8 mouse cellular contexts compared by ENCODE assay signal in the genomic region with DNA sequence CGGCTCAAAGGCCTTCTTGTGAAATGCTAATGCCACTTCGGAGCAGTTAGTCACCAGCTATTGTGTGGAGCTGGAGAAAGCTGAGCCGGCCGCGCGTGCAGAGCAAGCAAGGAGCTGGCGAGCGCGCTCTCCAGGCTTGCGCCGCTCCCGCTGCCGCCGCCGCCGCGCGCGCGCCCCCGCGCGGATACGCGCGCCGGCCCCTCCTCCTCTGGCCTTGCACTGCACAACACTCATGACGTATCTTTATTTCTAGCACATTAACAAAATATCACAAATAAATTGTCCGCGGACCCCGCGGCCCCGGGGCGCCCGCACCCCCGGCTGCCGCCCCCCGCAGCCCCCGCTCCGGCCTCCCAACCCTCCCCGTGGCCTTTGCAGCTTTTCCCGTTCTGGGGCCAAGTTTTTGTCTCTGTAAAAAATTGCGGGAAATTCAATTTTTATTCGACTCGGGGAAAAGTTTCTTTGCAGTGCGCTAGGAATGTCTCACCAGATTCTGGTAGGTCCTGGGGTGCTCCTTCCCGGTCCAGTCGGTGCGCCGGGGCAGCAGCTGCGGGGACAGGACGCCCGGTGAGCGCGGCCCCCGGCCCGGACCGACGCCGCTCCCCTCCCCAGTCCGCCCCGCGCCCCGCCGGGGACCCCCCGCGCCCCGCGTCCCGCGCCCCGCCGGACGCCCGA. TPM values are rescaled to one million over a fixed set of nuclear protein-coding genes. Genes with fewer than 3 reads are reported as not detected.
A peak's percentile ranks its signal among the peaks of the same experiment; 100 is the strongest.
DNase-seq lines count a peak whose midpoint lies in the region; ATAC-seq and TF ChIP-seq lines count a peak whose summit lies in the region.

No protein-coding gene starts in this region.

- no peaks in the 10 kb centered on the region for H3K27me3 ChIP-seq in embryonic facial prominence, embryonic 15.5 days
- no peaks in the 10 kb centered on the region for H3K27me3 ChIP-seq in kidney, embryonic 14.5 days (ENCODE audit: control insufficient read depth, insufficient read depth, low read length)
- H3K27me3 ChIP-seq in limb, embryonic 15.5 days, result no peaks in the 10 kb centered on the region
- H3K27me3 ChIP-seq in midbrain, postnatal 0 days (ENCODE audit: insufficient read depth, low read length), result no peaks in the 10 kb centered on the region

- peak; percentile 87 for ATAC-seq in embryonic facial prominence, embryonic 15.5 days (ENCODE audit: insufficient number of reproducible peaks, low FRiP score, low TSS enrichment, low read depth)
- peak; percentile 86 for ATAC-seq in kidney, embryonic 14.5 days (ENCODE audit: low FRiP score, low TSS enrichment)
- peak; percentile 79 for ATAC-seq in limb, embryonic 15.5 days (ENCODE audit: insufficient number of reproducible peaks, low FRiP score, low TSS enrichment, low read depth)
- ATAC-seq in midbrain, postnatal 0 days (ENCODE audit: low FRiP score), result peak; percentile 86

- no peak for TF ChIP-seq CTCF in bone marrow macrophage, adult 2 months (IDR thresholded peaks at IDR 0.05; ENCODE audit: low read depth, low read length)
- no peak for TF ChIP-seq CTCF in midbrain, postnatal 0 days (IDR thresholded peaks at IDR 0.05)

- H3K4me2 ChIP-seq in embryonic facial prominence, embryonic 15.5 days (replicated peaks), result peak overlapping the region; percentile 56
- H3K4me2 ChIP-seq in kidney, embryonic 14.5 days (replicated peaks; ENCODE audit: low read depth, low read length), result peak overlapping the region; percentile 81
- H3K4me2 ChIP-seq in limb, embryonic 15.5 days, result peak overlapping the region; percentile 56
- peak overlapping the region; percentile 82 for H3K4me2 ChIP-seq in midbrain, postnatal 0 days (ENCODE audit: low read depth, low read length, poor library complexity, severe bottlenecking)

- WGBS in embryonic facial prominence, embryonic 15.5 days, result under 1% methylated on average over 73 of the region's 75 CpGs
- WGBS in kidney, embryonic 14.5 days, result 2% methylated on average over 69 of the region's 75 CpGs
- WGBS in limb, embryonic 15.5 days, result under 1% methylated on average over 64 of the region's 75 CpGs
- 1% methylated on average over 55 of the region's 75 CpGs for WGBS in midbrain, postnatal 0 days

- H3K36me3 ChIP-seq in embryonic facial prominence, embryonic 15.5 days, result no peaks in the 10 kb centered on the region
- 0 out of 2 replicates have a peak, but pooled peaks cover 4% of the 10 kb centered on the region for H3K36me3 ChIP-seq in kidney, embryonic 14.5 days (ENCODE audit: control insufficient read depth, insufficient read depth, low read length)
- H3K36me3 ChIP-seq in limb, embryonic 15.5 days, result no peaks in the 10 kb centered on the region
- H3K36me3 ChIP-seq in midbrain, postnatal 0 days (ENCODE audit: insufficient read depth, low read length), result no peaks in the 10 kb centered on the region

- peak overlapping the region; percentile 100 for H3K27ac ChIP-seq in bone marrow macrophage, adult 2 months (ENCODE audit: insufficient read depth, low read depth, low read length)
- H3K27ac ChIP-seq in embryonic facial prominence, embryonic 15.5 days (replicated peaks), result peak overlapping the region; percentile 100
- H3K27ac ChIP-seq in kidney, embryonic 14.5 days (ENCODE audit: low read depth, low read length), result peak overlapping the region; percentile 100
- peak overlapping the region; percentile 99 for H3K27ac ChIP-seq in limb, embryonic 15.5 days
- peak overlapping the region; percentile 100 for H3K27ac ChIP-seq in midbrain, postnatal 0 days (ENCODE audit: low read depth, low read length)

- peak overlapping the region; percentile 100 for H3K4me3 ChIP-seq in bone marrow macrophage, adult 2 months (ENCODE audit: insufficient read depth, low read length)
- peak overlapping the region; percentile 88 for H3K4me3 ChIP-seq in embryonic facial prominence, embryonic 15.5 days (replicated peaks)
- H3K4me3 ChIP-seq in kidney, embryonic 14.5 days (ENCODE audit: low read length), result peak overlapping the region; percentile 88
- H3K4me3 ChIP-seq in limb, embryonic 15.5 days, result peak overlapping the region; percentile 78
- peak overlapping the region; percentile 66 for H3K4me3 ChIP-seq in midbrain, postnatal 0 days (ENCODE audit: low read depth, low read length)

- peak; percentile 80 to 84 for DNase-seq in B cell, adult 2 months
- peak; percentile 85 to 90 for DNase-seq in heart, adult 9 months (ENCODE audit: low spot score in 2 of 2)
- peak; percentile 96 for DNase-seq in midbrain, postnatal 0 days (ENCODE audit: low spot score)
- DNase-seq in spleen, postnatal 10 days (ENCODE audit: low spot score in 2 of 2), result peak; percentile 60 to 84

- H3K9ac ChIP-seq in embryonic facial prominence, embryonic 15.5 days, result peak overlapping the region; percentile 89
- H3K9ac ChIP-seq in kidney, embryonic 14.5 days (ENCODE audit: low read depth, low read length), result peak overlapping the region; percentile 99
- H3K9ac ChIP-seq in limb, embryonic 15.5 days, result peak overlapping the region; percentile 91
- peak overlapping the region; percentile 87 for H3K9ac ChIP-seq in midbrain, postnatal 0 days (replicated peaks; ENCODE audit: low read length, poor library complexity, severe bottlenecking)

- peaks cover 9% of the 10 kb centered on the region for H3K4me1 ChIP-seq in bone marrow macrophage, adult 2 months (ENCODE audit: control insufficient read depth, insufficient read depth, low read length)
- peaks cover 18% of the 10 kb centered on the region for H3K4me1 ChIP-seq in embryonic facial prominence, embryonic 15.5 days
- peaks cover 11% of the 10 kb centered on the region for H3K4me1 ChIP-seq in kidney, embryonic 14.5 days (ENCODE audit: control insufficient read depth, insufficient read depth, low read length)
- peaks cover 9% of the 10 kb centered on the region; the same call in 1 of the 2 replicates for H3K4me1 ChIP-seq in limb, embryonic 15.5 days
- no peaks in the 10 kb centered on the region for H3K4me1 ChIP-seq in midbrain, postnatal 0 days (ENCODE audit: insufficient read depth, low read length)

- TF ChIP-seq POLR2A in bone marrow macrophage, adult 2 months (IDR thresholded peaks at IDR 0.05; ENCODE audit: borderline replicate concordance, low read depth, low read length), result no peak

- no peaks in the 10 kb centered on the region for H3K9me3 ChIP-seq in embryonic facial prominence, embryonic 15.5 days (replicated peaks)
- no peaks in the 10 kb centered on the region for H3K9me3 ChIP-seq in kidney, embryonic 14.5 days (ENCODE audit: control insufficient read depth, low read length)
- no peaks in the 10 kb centered on the region for H3K9me3 ChIP-seq in limb, embryonic 15.5 days
- H3K9me3 ChIP-seq in midbrain, postnatal 0 days (ENCODE audit: low read length), result no peaks in the 10 kb centered on the region

RNA-seq across cellular contexts. Expression of a gene that starts 1.0 kb away (rescaled TPM):
- polyA plus RNA-seq in bone marrow macrophage, adult 2 months (2012; ENCODE audit: insufficient read depth, insufficient read length, missing spikeins), result 40.3 and 46.6 TPM in 2 replicates
- 86.7 and 88.8 TPM in 2 replicates for polyA plus RNA-seq in embryonic facial prominence, embryonic 15.5 days (2015; fragmentation: Nextera tagmentation; extraction: Ambion mirVana)
- polyA plus RNA-seq in kidney, embryonic 14.5 days (2014; fragmentation: Nextera tagmentation; extraction: Ambion mirVana), result 72.1 and 98.5 TPM in 2 replicates
- 86.1 and 87.9 TPM in 2 replicates for polyA plus RNA-seq in limb, embryonic 15.5 days (2015; fragmentation: Nextera tagmentation; extraction: Ambion mirVana)
- 50.6 and 80.6 TPM in 2 replicates for total RNA-seq in midbrain, postnatal 0 days (2014; rRNA removed)
- polyA plus RNA-seq in midbrain, postnatal 0 days (2015; fragmentation: Nextera tagmentation; extraction: Ambion mirVana), result 43.8 and 52.1 TPM in 2 replicates

Comparison
In these comparisons a context has a peak if more than half of its experiments do, and no peak if none do; other contexts are left out.
1. Peak in every context shown above with its lines: DNase-seq, ATAC-seq, H3K4me3 ChIP-seq and H3K27ac ChIP-seq.